Mouse (Mus musculus) cortical plate, adult 2 months (tissue): ENCODE data around the gene Aebp2. TPM values are rescaled to one million over a fixed set of nuclear protein-coding genes. Genes with fewer than 3 reads are reported as not detected.

Experiments used
- H3K27ac ChIP-seq: fragments of 200-500 bp; 2 replicates; pipeline ENCODE4 v1.5.1; 2012; ENCODE audit warnings: low read length, control low read depth, inconsistent platforms; ENCODE audit not compliant: insufficient read depth
- H3K4me1 ChIP-seq: fragments of 200-500 bp; 2 replicates; pipeline ENCODE4 v1.6.1; 2011; ENCODE audit warnings: low read length; ENCODE audit not compliant: control insufficient read depth, insufficient read depth
- H3K4me3 ChIP-seq: fragments of 200-500 bp; 2 replicates; pipeline ENCODE4 v1.5.1; 2011; ENCODE audit warnings: mild to moderate bottlenecking, low read length, control low read depth; ENCODE audit not compliant: insufficient read depth
- CTCF ChIP-seq: fragments of 200-500 bp; IDR thresholded peaks from 2 replicates; pipeline ENCODE4 v1.5.1; 2011; ENCODE audit warnings: mild to moderate bottlenecking, control low read depth, low read length; ENCODE audit not compliant: insufficient read depth; ENCODE audit errors: extremely low read depth
- POLR2A ChIP-seq: fragments of 200-500 bp; IDR thresholded peaks from 2 replicates; pipeline ENCODE4 v1.6.1; 2011; ENCODE audit warnings: mild to moderate bottlenecking, low read length, control low read depth; ENCODE audit not compliant: insufficient read depth; ENCODE audit errors: extremely low read depth
- polyA plus RNA-seq: library from polyadenylated mRNA; depleted of rRNA; stranded (reverse); fragments of >200 nt; gene quantifications from 2 replicates; pipeline ENCODE4 v1.2.3, GENCODE M21; 2012

Aebp2 gene
- polyA plus RNA-seq, 1 experiment: 39.5 TPM

DNA sequence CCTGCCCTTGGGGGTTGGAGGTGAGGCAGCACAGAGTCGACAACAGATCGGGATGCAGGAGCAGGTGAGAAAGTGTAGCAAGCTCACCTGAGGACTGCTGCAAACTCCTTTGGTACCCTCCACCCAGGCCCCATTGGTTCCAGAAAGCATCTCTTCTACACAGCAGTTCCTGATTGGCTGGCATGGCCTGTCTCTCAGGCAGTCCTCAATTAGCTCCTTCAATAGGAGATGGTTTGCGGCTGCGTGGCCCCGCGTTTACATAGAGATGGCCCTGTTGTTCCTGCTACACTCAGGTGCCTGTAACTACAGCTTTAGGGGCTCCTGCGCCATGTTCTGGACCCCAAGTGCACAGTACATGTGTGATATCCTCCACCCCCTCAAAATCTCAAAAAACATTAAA, 58.2 kb downstream of the Aebp2 start:
- Histone ChIP-seq H3K4me3 (no peak overlapping the region), H3K27ac (no peak overlapping the region), H3K4me1 (peaks cover 2% of the 10 kb centered on the region; the same call in 1 of the 2 replicates)
- TF ChIP-seq CTCF: no peak
- TF ChIP-seq POLR2A: no peak

DNA sequence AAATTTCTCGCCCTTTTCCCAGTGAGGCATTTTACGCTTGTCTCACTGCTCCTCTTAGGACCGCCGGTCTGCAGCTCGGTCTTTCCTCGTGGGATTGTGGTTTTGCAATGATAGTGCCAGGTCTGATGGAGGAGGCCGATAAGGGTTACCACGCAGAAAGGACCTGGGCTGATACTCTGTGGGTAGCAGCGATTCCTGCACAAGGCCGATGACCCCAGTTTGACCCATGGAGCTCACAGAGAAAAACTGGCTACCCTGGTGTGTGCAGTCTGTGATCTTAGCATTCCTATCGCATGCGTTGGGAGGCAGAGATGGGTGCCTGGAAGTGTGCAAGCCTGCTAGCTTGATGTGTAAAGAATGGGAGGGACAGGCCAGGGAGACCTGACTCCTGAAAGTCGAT, 60.4 kb downstream of the Aebp2 start:
- Histone ChIP-seq H3K4me3 (no peak overlapping the region), H3K27ac (no peak overlapping the region), H3K4me1 (peaks cover 2% of the 10 kb centered on the region; the same call in 1 of the 2 replicates)
- TF ChIP-seq CTCF (no peak), POLR2A (no peak)

DNA sequence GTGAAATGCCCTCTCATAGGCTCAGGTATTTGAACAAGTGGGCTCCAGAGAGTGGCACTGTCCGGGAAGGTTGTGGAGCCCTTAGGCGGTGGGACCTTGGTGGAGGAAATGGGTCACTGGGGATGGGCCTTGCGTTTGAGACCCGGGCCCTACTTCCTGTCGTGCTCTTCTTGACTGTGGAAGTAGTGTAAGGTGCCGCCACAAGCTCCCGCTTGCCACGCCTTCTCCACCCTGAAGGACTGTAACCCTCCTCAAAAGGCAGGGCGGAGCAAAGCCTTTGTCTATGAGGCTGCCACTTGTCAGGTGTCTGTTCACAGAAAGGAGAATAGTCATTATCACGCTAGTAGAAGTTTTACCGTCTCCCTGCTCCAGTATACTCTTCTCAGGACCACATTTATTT, 61.9 kb downstream of the Aebp2 start:
- no peak overlapping the region for H3K4me3 ChIP-seq
- no peak overlapping the region for H3K27ac ChIP-seq
- H3K4me1 ChIP-seq: no peaks in the 10 kb centered on the region
- TF ChIP-seq CTCF (no peak), POLR2A (no peak)

DNA sequence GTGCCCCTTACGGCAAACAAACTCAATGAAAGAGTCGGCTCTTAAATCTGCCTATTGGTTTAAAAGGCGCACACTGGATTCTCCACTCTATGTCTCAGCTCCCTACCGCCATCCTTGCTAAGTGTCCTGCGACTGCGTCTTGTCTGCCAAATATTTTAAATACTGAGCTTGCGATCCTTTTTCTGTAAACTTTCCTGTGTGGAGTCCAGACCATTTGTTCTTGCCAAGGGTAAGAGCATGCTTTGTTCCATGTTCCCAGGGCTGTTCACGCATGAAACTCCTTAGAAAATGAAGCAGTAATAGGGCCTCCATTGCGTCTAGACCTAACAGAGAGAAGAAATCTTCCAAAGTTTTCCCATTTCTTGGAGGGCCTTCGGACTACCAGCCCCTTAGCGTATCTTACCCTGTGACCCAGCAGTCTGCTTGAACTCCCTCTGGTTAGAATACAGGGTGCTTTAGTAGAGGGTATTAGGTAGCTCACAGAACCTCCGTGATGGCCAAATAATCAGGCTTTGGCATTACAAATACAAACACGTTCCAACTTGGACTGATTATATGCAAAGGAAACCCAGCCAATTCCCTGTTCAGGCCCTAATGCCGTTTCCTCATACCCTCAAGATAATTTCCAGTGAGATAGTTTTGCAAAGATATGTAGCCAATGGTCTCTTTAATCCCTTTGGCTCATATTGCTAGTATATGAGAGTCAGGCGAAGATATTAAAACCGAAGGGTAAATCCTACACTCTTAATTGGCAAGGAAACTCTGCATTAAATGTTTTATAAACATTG, 67.3 kb downstream of the Aebp2 start:
- H3K4me3 ChIP-seq: no peak overlapping the region
- no peak overlapping the region for H3K27ac ChIP-seq
- TF ChIP-seq CTCF (no peak), POLR2A (no peak)
- H3K4me1 ChIP-seq: no peaks in the 10 kb centered on the region

DNA sequence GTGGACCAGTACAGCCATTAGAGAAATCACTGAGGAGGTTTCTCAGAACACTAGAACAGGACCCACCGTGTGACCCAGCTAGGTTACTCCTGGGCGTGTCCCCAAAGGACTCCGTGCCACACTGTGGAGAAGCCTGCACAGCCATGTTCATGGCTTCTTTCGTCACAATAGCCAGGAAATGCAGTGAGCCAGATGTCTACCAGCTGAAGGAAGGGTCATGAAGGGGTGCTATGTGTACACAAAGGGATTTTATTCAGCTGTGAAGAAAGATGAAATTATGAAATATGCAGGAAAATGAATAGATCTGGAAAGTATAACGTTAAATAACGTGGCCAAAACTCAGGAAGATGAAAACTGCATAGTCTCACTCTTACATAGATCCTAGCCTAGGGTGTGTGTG, 69.7 kb downstream of the Aebp2 start:
- no peak overlapping the region for H3K4me3 ChIP-seq
- H3K4me1 ChIP-seq: no peaks in the 10 kb centered on the region
- no peak overlapping the region for H3K27ac ChIP-seq
- TF ChIP-seq CTCF: no peak
- TF ChIP-seq POLR2A: no peak

DNA sequence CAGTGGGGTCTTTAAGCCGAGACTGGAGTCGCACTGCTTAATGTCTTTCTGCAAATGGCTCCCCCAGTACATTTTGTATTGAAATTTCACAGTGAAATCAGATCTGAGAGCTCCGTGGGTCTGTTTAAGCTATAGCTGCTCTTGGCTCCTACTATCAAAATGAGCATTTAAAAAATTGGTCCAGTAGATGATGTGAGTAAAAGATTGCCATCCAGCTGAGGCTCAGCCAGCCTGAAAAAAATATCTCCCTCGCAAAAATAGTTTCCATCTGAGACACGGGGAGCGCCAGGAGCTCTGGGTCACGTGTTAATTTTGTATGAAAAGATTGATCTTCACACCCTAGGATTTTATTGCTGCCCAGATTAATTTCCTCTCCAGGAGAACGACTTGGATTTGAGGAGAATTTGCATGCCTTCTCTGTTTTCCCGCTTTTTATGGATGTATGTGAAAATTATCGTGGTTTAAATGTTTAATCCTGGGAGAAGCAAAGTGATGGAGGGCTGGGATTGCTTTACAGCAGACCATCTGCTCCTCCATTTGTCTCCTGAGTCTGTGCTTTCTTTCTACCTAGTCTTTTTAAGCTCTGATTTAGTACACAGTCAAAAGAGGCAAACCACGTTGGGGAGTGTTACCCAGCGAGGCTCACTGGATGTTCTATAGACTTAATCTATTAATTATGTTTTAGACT, 73.9 kb downstream of the Aebp2 start:
- no peak for TF ChIP-seq CTCF
- no peak for TF ChIP-seq POLR2A
- H3K4me3 ChIP-seq: no peak overlapping the region
- no peak overlapping the region for H3K27ac ChIP-seq
- no peaks in the 10 kb centered on the region for H3K4me1 ChIP-seq

DNA sequence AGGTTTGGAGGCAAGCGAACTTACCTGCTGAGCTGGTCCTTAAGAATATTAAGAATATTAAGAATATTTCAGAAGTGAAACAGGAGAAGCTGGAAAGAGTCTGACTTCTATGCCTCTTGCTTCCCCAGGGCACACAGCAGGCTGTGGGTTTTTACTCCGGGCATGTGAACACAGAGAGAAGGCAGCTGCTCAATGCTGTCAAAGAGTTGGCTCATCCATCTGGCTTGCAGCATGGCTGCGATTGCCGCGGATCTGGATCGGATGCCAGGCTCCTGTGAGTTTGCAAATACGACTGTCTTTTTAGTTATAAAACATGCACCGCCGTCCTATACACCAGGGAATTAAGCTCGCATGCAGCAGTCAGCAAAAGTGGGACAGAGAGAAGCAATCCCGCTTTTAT, 75.5 kb downstream of the Aebp2 start:
- H3K4me1 ChIP-seq: no peaks in the 10 kb centered on the region
- H3K4me3 ChIP-seq: no peak overlapping the region
- no peak overlapping the region for H3K27ac ChIP-seq
- TF ChIP-seq CTCF: no peak

DNA sequence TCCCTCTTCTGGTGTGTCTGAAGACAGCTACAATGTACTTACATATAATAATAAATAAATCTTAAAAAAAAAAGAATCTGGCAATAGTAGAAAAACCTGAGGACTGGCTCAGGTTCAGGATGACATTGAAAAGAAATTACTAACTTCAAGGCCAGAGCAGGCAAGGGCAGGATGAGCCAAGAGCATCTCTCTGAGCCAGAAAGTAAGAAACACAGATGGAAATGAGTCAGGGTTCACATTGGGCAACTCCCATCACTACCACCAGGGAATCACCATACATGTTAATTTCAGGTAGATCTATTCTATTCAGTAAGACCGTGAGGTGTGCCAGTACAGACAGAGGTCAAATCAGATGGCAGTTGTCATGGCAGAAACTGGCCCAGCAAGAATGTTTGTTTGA, 76.1 kb downstream of the Aebp2 start:
- no peak overlapping the region for H3K4me3 ChIP-seq
- no peak for TF ChIP-seq CTCF
- TF ChIP-seq POLR2A: no peak
- no peaks in the 10 kb centered on the region for H3K4me1 ChIP-seq
- H3K27ac ChIP-seq: no peak overlapping the region

DNA sequence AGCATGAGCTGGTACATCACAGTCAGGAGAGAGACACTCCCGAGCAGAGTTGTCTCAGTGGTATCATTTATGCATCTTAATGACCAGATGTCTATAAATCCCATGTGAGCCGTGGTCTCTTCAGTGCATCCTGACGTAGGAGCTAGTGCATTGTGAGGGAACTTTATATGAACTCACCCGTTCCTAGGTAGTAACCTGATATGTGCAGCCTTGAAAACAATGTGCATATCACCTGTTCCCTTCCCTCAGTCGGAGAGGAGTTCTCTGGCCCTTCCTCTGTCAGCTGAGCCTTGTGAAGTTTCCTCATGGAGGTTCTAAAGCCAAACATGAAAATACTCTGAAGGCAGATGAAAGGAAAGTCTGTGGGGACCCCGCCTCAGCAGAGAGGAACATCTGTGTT, 78.8 kb downstream of the Aebp2 start:
- Histone ChIP-seq H3K4me1 (no peaks in the 10 kb centered on the region), H3K27ac (no peak overlapping the region), H3K4me3 (no peak overlapping the region)
- no peak for TF ChIP-seq POLR2A
- no peak for TF ChIP-seq CTCF

DNA sequence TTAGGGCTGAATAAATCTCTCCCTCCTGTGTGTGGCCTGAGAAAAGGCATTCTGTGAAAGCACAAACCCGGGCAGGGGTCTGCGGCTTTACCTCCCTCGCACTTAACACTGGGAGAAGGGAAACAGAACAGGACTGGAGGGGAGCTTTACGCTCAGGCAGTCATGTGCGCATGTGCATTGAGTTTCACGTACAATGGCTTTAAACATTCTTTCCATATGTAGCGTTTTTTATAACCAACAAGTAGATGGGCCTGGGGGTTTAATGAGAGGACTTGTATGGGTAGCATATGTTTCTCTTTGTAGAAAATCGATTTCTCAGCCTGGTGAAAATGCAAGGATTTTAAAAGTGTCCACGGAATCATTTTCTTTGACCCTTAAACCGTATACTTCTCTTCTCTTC, 82.7 kb downstream of the Aebp2 start:
- no peaks in the 10 kb centered on the region for H3K4me1 ChIP-seq
- TF ChIP-seq POLR2A (no peak), CTCF (no peak)
- no peak overlapping the region for H3K4me3 ChIP-seq
- no peak overlapping the region for H3K27ac ChIP-seq

DNA sequence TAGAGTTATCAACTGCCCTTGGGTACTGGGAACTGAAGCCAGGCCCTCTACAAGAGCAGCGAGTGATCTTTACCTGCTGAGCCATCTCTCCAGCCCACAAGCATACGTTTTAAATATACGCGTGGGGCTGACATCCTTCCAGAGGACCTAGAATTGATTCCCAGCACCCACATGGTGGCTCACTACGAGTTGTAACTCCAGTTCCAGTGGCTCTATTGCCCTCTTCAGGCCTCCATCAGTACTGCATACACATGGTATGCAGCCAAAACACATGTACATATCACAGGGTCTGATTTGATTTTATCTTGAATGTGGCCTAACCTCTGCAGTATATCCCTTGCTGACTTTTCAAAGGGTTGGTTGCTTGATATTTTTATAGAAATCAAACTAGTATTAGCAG, 83.6 kb downstream of the Aebp2 start:
- Histone ChIP-seq H3K4me3 (no peak overlapping the region), H3K27ac (no peak overlapping the region), H3K4me1 (no peaks in the 10 kb centered on the region)
- no peak for TF ChIP-seq CTCF
- TF ChIP-seq POLR2A: no peak
